Mouse (Mus musculus): ENCODE data around the gene Lin28b. TPM values are rescaled to one million over a fixed set of nuclear protein-coding genes. Genes with fewer than 3 reads are reported as not detected.

Gene Lin28b
- polyA plus RNA-seq, 1 experiment: under 0.01 TPM

- peaks cover 73% of the 10 kb centered on the region for H3K36me3 ChIP-seq (ENCODE audit: control insufficient read depth, insufficient read depth)
- TF ChIP-seq MYOD1 (IDR thresholded peaks at IDR 0.05; ENCODE audit: control insufficient read depth, insufficient read length, low read depth) (no peak), CEBPB (IDR thresholded peaks at IDR 0.05; ENCODE audit: low read depth) (no peak), CTCF (IDR thresholded peaks at IDR 0.05; ENCODE audit: control insufficient read depth, insufficient read depth, insufficient read length) (no peak), MYOG (IDR thresholded peaks at IDR 0.05; ENCODE audit: control insufficient read depth, extremely low read depth, insufficient read length) (no peak), FOSL1 (IDR thresholded peaks at IDR 0.05; ENCODE audit: insufficient read depth, low read length, poor library complexity, severe bottlenecking) (no peak), USF1 (IDR thresholded peaks at IDR 0.05; ENCODE audit: low read depth) (no peak), MAX (IDR thresholded peaks at IDR 0.05) (no peak)
Measured at GRCm38 (mm10) chr10:45344381-45344780, 141.8 kb downstream of the Lin28b start.

GRCm38 (mm10) chr10:45339106-45339505 lies 147.1 kb downstream of the Lin28b start:
- Histone ChIP-seq H3K4me3 (ENCODE audit: insufficient read depth, poor library complexity, severe bottlenecking) (no peak overlapping the region), H3K79me3 (ENCODE audit: low read depth) (peaks cover 29% of the 10 kb centered on the region), H3K36me3 (ENCODE audit: control insufficient read depth, insufficient read depth) (peaks cover 43% of the 10 kb centered on the region), H3K27me3 (ENCODE audit: control insufficient read depth, insufficient read depth, insufficient read length) (no peaks in the 10 kb centered on the region), H3ac (ENCODE audit: control insufficient read depth, insufficient read length, low read depth) (no peak overlapping the region), H3K79me2 (ENCODE audit: control insufficient read depth, insufficient read depth) (peaks cover 52% of the 10 kb centered on the region)
- no peak for TF ChIP-seq USF1 (IDR thresholded peaks at IDR 0.05; ENCODE audit: low read depth)
- no peak for TF ChIP-seq FOSL1 (IDR thresholded peaks at IDR 0.05; ENCODE audit: insufficient read depth, low read length, poor library complexity, severe bottlenecking)
- TF ChIP-seq MYOG (IDR thresholded peaks at IDR 0.05; ENCODE audit: control insufficient read depth, extremely low read depth, insufficient read length): no peak
- no peak for TF ChIP-seq MYOD1 (IDR thresholded peaks at IDR 0.05; ENCODE audit: control insufficient read depth, insufficient read length, low read depth)
- TF ChIP-seq CTCF (IDR thresholded peaks at IDR 0.05; ENCODE audit: control insufficient read depth, insufficient read depth, insufficient read length): no peak
- no peak for TF ChIP-seq CEBPB (IDR thresholded peaks at IDR 0.05; ENCODE audit: low read depth)
- TF ChIP-seq MAX (IDR thresholded peaks at IDR 0.05): no peak

More at GRCm38 (mm10) chr10:45344381-45344780, 141.8 kb downstream of the Lin28b start:
- Histone ChIP-seq H3K4me3 (ENCODE audit: insufficient read depth, poor library complexity, severe bottlenecking) (no peak overlapping the region), H3K79me3 (ENCODE audit: low read depth) (no peaks in the 10 kb centered on the region), H3K27me3 (ENCODE audit: control insufficient read depth, insufficient read depth, insufficient read length) (no peaks in the 10 kb centered on the region), H3K79me2 (ENCODE audit: control insufficient read depth, insufficient read depth) (peaks cover 15% of the 10 kb centered on the region), H3ac (ENCODE audit: control insufficient read depth, insufficient read length, low read depth) (no peak overlapping the region)

- H3K79me3 ChIP-seq (ENCODE audit: low read depth): peaks cover 29% of the 10 kb centered on the region
- H3K79me2 ChIP-seq (ENCODE audit: control insufficient read depth, insufficient read depth): peaks cover 47% of the 10 kb centered on the region
- H3K4me3 ChIP-seq (ENCODE audit: insufficient read depth, poor library complexity, severe bottlenecking): peak within 1 kb of the TSS; percentile 66
- TF ChIP-seq USF1 (IDR thresholded peaks at IDR 0.05; ENCODE audit: low read depth) (no peak), CTCF (IDR thresholded peaks at IDR 0.05; ENCODE audit: control insufficient read depth, insufficient read depth, insufficient read length) (peak; percentile 8), FOSL1 (IDR thresholded peaks at IDR 0.05; ENCODE audit: insufficient read depth, low read length, poor library complexity, severe bottlenecking) (no peak), MYOD1 (IDR thresholded peaks at IDR 0.05; ENCODE audit: control insufficient read depth, insufficient read length, low read depth) (no peak), CEBPB (IDR thresholded peaks at IDR 0.05; ENCODE audit: low read depth) (no peak), MYOG (IDR thresholded peaks at IDR 0.05; ENCODE audit: control insufficient read depth, extremely low read depth, insufficient read length) (no peak)
- peaks cover 20% of the 10 kb centered on the region for H3K36me3 ChIP-seq (ENCODE audit: control insufficient read depth, insufficient read depth)
- H3ac ChIP-seq (ENCODE audit: control insufficient read depth, insufficient read length, low read depth): peak within 1 kb of the TSS; percentile 88
- H3K27me3 ChIP-seq (ENCODE audit: control insufficient read depth, insufficient read depth, insufficient read length): no peaks in the 10 kb centered on the region
Measured at GRCm38 (mm10) chr10:45335434-45336422, 150.5 kb downstream of the Lin28b start, which contains the start of gene Bves. Gene Bves, plus strand, starts transcription at chr10:45335772.

GRCm38 (mm10) chr10:45334925-45335324 lies 151.3 kb downstream of the Lin28b start:
- Histone ChIP-seq H3K79me2 (ENCODE audit: control insufficient read depth, insufficient read depth) (peaks cover 42% of the 10 kb centered on the region), H3K4me3 (ENCODE audit: insufficient read depth, poor library complexity, severe bottlenecking) (no peak overlapping the region), H3K27me3 (ENCODE audit: control insufficient read depth, insufficient read depth, insufficient read length) (no peaks in the 10 kb centered on the region), H3K36me3 (ENCODE audit: control insufficient read depth, insufficient read depth) (peaks cover 12% of the 10 kb centered on the region), H3K79me3 (ENCODE audit: low read depth) (peaks cover 29% of the 10 kb centered on the region), H3ac (ENCODE audit: control insufficient read depth, insufficient read length, low read depth) (no peak overlapping the region)
- no peak for TF ChIP-seq CTCF (IDR thresholded peaks at IDR 0.05; ENCODE audit: control insufficient read depth, insufficient read depth, insufficient read length)
- no peak for TF ChIP-seq CEBPB (IDR thresholded peaks at IDR 0.05; ENCODE audit: low read depth)
- no peak for TF ChIP-seq MYOG (IDR thresholded peaks at IDR 0.05; ENCODE audit: control insufficient read depth, extremely low read depth, insufficient read length)
- TF ChIP-seq FOSL1 (IDR thresholded peaks at IDR 0.05; ENCODE audit: insufficient read depth, low read length, poor library complexity, severe bottlenecking): no peak
- no peak for TF ChIP-seq MYOD1 (IDR thresholded peaks at IDR 0.05; ENCODE audit: control insufficient read depth, insufficient read length, low read depth)
- TF ChIP-seq USF1 (IDR thresholded peaks at IDR 0.05; ENCODE audit: low read depth): no peak
- TF ChIP-seq MAX (IDR thresholded peaks at IDR 0.05): no peak

- H3K27me3 ChIP-seq (ENCODE audit: control insufficient read depth, insufficient read depth, insufficient read length): no peaks in the 10 kb centered on the region
- H3K4me3 ChIP-seq (ENCODE audit: insufficient read depth, poor library complexity, severe bottlenecking): no peak overlapping the region
- no peak overlapping the region for H3ac ChIP-seq (ENCODE audit: control insufficient read depth, insufficient read length, low read depth)
- TF ChIP-seq CTCF (IDR thresholded peaks at IDR 0.05; ENCODE audit: control insufficient read depth, insufficient read depth, insufficient read length) (no peak), FOSL1 (IDR thresholded peaks at IDR 0.05; ENCODE audit: insufficient read depth, low read length, poor library complexity, severe bottlenecking) (no peak), USF1 (IDR thresholded peaks at IDR 0.05; ENCODE audit: low read depth) (no peak), MYOD1 (IDR thresholded peaks at IDR 0.05; ENCODE audit: control insufficient read depth, insufficient read length, low read depth) (no peak), MYOG (IDR thresholded peaks at IDR 0.05; ENCODE audit: control insufficient read depth, extremely low read depth, insufficient read length) (no peak), MAX (IDR thresholded peaks at IDR 0.05) (no peak), CEBPB (IDR thresholded peaks at IDR 0.05; ENCODE audit: low read depth) (no peak)
- H3K79me3 ChIP-seq (ENCODE audit: low read depth): no peaks in the 10 kb centered on the region
- no peaks in the 10 kb centered on the region for H3K36me3 ChIP-seq (ENCODE audit: control insufficient read depth, insufficient read depth)
- H3K79me2 ChIP-seq (ENCODE audit: control insufficient read depth, insufficient read depth): no peaks in the 10 kb centered on the region
Measured at GRCm38 (mm10) chr10:45328196-45329000, 157.8 kb downstream of the Lin28b start.

Other genes with a start within 250 kb of the Lin28b start
- 35.4 TPM for gene Bves, start 150.6 kb downstream of the Lin28b start, polyA plus RNA-seq (2012; fragmentation: generic; extraction: Trizol)
- gene Hace1, start 91.4 kb upstream of the Lin28b start, polyA plus RNA-seq (2012; fragmentation: generic; extraction: Trizol): 2.9 TPM

Data from C2C12 (cell line).